Mouse (Mus musculus) liver, embryonic 14.5 days (tissue): ENCODE measurements around the gene Rbms3.

Experiments
- CTCF ChIP-seq: IDR thresholded peaks from 2 replicates; pipeline ENCODE4 v1.5.1; 2016; ENCODE audit warnings: antibody characterized with exemption, low read depth, control low read depth
- EP300 ChIP-seq: IDR thresholded peaks from 2 replicates; pipeline ENCODE4 v1.6.1; 2016; ENCODE audit warnings: antibody characterized with exemption, low read depth

- TF ChIP-seq EP300 (no peak), CTCF (no peak)
Measured at GRCm38 (mm10) chr9:117243365-117243764, 386.3 kb downstream of the Rbms3 start.
